Mouse (Mus musculus) megakaryocyte, embryonic 14.5 days (primary cell): Measurements from ENCODE around the gene Klhdc8a. TPM values are rescaled to one million over a fixed set of nuclear protein-coding genes. Genes with fewer than 3 reads are reported as not detected.
"Not testable (repeated sequence)": the region's sequence is repeated elsewhere in the genome, so short reads cannot be mapped to it uniquely, and the experiment has no call there.

ENCODE experiments used
- H3K27me3 ChIP-seq: replicated peaks from 2 replicates; pipeline ENCODE3; 2012; ENCODE audit warnings: inconsistent platforms
- H3K36me3 ChIP-seq: replicated peaks from 2 replicates; pipeline ENCODE3; 2012; ENCODE audit warnings: low read length, inconsistent platforms, mixed read lengths
- H3K4me1 ChIP-seq: 2 replicates; pipeline ENCODE4 v1.6.1; 2012; ENCODE audit warnings: inconsistent platforms
- H3K4me3 ChIP-seq: replicated peaks from 2 replicates; pipeline ENCODE3; 2012; ENCODE audit warnings: moderate library complexity, mild to moderate bottlenecking, inconsistent platforms
- H3K9me3 ChIP-seq: 2 replicates; pipeline ENCODE4 v1.6.1; 2012; ENCODE audit warnings: inconsistent platforms
- FLI1 ChIP-seq: IDR thresholded peaks from 2 replicates; pipeline ENCODE4 v1.6.1; 2012; ENCODE audit warnings: low read length, inconsistent platforms, mixed read lengths
- GATA1 ChIP-seq: IDR thresholded peaks from 3 replicates; pipeline ENCODE4 v1.6.1; 2012; ENCODE audit warnings: mixed read lengths, low read length, inconsistent platforms, borderline replicate concordance
- polyA plus RNA-seq: library from polyadenylated mRNA; stranded (reverse); fragments of >175 nt; gene quantifications from 2 replicates; pipeline ENCODE4 v1.2.3, GENCODE M21; 2012; ENCODE audit warnings: low replicate concordance; ENCODE audit not compliant: insufficient read depth

Klhdc8a gene
- polyA plus RNA-seq, 1 experiment, result not detected

- peaks cover 74% of the 10 kb centered on the region for H3K4me1 ChIP-seq
- TF ChIP-seq GATA1 (no peak), FLI1 (no peak)
- H3K36me3 ChIP-seq, result no peaks in the 10 kb centered on the region
- no peaks in the 10 kb centered on the region for H3K9me3 ChIP-seq
- no peak overlapping the region for H3K4me3 ChIP-seq
- peaks cover 46% of the 10 kb centered on the region for H3K27me3 ChIP-seq
These were observed 39.7 kb downstream of the Klhdc8a start for GRCm38 (mm10) chr1:132338027-132338660.

GRCm38 (mm10) chr1:132341731-132342501, 43.5 kb downstream of the Klhdc8a start:
- H3K4me3 ChIP-seq, result peak overlapping the region; percentile 76
- peaks cover 65% of the 10 kb centered on the region for H3K4me1 ChIP-seq
- no peaks in the 10 kb centered on the region for H3K9me3 ChIP-seq
- peaks cover 37% of the 10 kb centered on the region for H3K27me3 ChIP-seq
- no peak for TF ChIP-seq GATA1
- 0 out of 2 replicates have a peak, but pooled peaks have one; percentile 25 for TF ChIP-seq FLI1
- no peaks in the 10 kb centered on the region for H3K36me3 ChIP-seq

DNA sequence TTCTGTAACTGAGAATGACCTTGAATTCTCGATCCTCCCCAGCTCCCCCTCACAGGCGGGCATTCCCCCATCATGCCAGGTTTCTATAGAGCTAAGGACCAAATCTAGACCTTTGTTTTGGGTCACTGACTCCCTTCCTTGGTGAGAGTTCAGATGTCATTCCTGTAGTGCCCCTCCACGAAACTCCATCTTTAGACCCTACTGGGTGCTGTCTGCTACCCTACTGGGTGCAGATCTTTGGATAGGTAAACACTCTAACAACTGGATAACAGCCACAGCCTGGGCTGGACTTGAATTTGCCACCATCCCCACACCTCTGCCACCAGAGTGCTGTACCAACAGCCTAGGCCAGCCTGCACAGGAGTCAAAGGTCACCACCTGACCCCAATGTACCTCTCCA, 44.1 kb downstream of the Klhdc8a start:
- Histone ChIP-seq H3K4me1 (peaks cover 60% of the 10 kb centered on the region), H3K27me3 (peaks cover 35% of the 10 kb centered on the region), H3K36me3 (no peaks in the 10 kb centered on the region), H3K9me3 (no peaks in the 10 kb centered on the region), H3K4me3 (peak overlapping the region; percentile 57)
- TF ChIP-seq GATA1 (no peak), FLI1 (no peak)

DNA sequence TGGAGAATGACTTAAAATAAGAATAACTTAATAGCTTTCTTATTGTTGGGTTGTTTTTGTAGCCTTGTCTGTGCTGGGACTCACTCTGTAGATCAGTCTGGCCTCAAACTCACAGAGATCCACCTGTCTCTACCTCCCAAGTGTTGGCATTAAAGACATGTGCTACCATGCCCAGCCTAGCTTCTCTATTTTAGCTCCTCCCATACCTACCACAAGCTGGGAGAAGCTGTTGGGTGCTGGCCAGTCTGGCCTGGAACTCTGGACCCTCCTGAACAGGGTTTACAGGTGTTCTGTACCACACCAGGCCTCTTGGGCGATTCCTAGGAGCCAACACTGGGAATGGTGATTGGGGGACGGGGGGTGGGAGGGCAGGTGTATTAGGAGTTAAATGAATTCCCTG, 44.8 kb downstream of the Klhdc8a start:
- no peak for TF ChIP-seq FLI1
- TF ChIP-seq GATA1, result no peak
- no peaks in the 10 kb centered on the region for H3K9me3 ChIP-seq
- H3K4me1 ChIP-seq, result peaks cover 57% of the 10 kb centered on the region
- H3K27me3 ChIP-seq, result peaks cover 39% of the 10 kb centered on the region
- no peak overlapping the region for H3K4me3 ChIP-seq
- no peaks in the 10 kb centered on the region for H3K36me3 ChIP-seq

DNA sequence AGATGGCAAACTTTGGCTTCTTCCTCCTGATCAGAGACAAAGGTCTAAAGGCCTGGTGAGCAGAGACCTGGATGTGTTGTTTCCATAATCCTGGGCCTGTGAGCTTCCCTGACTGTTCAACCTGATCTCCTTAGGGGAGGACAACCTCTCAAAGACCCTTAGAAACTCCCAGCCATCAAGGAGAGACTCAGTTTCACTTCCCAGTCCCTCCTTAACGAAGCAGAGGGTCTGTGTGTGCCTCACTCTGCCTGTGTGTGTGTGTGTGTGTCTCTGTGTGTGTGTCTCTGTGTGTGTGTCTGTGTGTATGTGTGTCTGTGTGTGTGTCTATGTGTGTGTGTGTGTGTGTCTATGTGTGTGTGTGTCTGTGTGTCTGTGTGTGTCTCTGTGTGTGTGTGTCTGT, 45.2 kb downstream of the Klhdc8a start:
- TF ChIP-seq FLI1, result no peak
- TF ChIP-seq GATA1, result no peak
- Histone ChIP-seq H3K4me1 (peaks cover 57% of the 10 kb centered on the region), H3K27me3 (peaks cover 39% of the 10 kb centered on the region), H3K9me3 (no peaks in the 10 kb centered on the region), H3K4me3 (no peak overlapping the region), H3K36me3 (no peaks in the 10 kb centered on the region)

DNA sequence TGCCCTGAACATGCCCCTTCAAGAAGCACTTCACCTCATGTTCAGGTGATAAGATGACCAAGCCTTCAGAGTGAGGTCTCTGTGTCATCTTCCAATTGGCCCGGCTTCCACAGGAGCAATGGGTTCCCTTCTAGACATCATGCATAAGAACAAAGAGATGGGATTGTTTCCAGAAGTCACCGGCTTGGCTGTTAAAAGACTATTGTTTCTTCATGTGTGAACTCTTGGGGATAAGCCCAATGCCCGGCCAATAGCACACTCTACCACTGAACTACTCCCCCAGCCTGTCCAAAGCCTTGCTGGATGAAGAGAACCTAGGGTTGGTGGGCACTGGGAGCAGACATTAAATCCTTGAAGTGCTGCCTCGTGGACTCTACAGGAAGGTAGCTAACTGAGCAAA, 47.1 kb downstream of the Klhdc8a start:
- no peaks in the 10 kb centered on the region for H3K36me3 ChIP-seq
- H3K9me3 ChIP-seq, result peaks cover 6% of the 10 kb centered on the region
- H3K4me3 ChIP-seq, result no peak overlapping the region
- H3K4me1 ChIP-seq, result peaks cover 53% of the 10 kb centered on the region
- H3K27me3 ChIP-seq, result peaks cover 39% of the 10 kb centered on the region
- TF ChIP-seq FLI1 (no peak), GATA1 (no peak)

DNA sequence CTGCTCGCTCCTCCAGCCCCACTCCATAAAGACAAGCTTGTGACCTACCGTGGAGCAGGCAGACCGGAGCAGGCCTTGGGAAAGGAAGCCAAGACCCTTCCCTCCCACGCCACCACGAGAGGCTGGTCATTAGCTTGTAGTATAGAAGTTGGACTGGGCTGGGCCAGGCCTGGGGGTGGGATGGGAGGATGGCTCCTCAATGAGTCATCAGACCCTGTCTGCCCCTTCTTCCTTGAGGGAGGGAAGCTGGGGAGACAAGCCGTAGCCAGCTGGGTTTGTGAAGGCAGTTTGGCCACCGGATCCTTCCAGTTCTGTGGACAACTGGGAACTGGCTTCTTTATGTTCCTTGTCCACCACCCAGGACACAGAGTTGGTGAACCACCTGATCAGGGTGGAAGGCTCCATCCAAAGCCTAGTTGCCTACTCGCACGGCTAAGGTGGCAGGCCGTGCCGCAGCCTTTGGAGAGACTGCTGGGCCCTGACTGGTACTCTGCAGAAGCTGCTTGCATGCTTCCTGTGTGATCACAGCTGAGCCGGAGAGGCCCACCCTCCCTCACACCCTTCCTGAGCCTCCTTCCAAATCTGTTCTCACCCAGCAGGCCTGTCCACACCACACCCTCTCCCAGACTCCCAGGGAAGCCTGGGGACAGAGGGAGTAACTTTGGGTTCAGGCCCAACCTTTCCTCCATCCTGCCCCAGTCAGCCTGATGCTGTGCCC, 47.9 kb downstream of the Klhdc8a start:
- peaks cover 45% of the 10 kb centered on the region for H3K4me1 ChIP-seq
- no peak for TF ChIP-seq GATA1
- no peak for TF ChIP-seq FLI1
- H3K4me3 ChIP-seq, result no peak overlapping the region
- H3K36me3 ChIP-seq, result no peaks in the 10 kb centered on the region
- H3K9me3 ChIP-seq, result peaks cover 13% of the 10 kb centered on the region
- peaks cover 45% of the 10 kb centered on the region for H3K27me3 ChIP-seq

GRCm38 (mm10) chr1:132346951-132347350, 48.5 kb downstream of the Klhdc8a start:
- peaks cover 49% of the 10 kb centered on the region for H3K27me3 ChIP-seq
- no peak overlapping the region for H3K4me3 ChIP-seq
- no peaks in the 10 kb centered on the region for H3K36me3 ChIP-seq
- peaks cover 38% of the 10 kb centered on the region for H3K4me1 ChIP-seq
- peaks cover 13% of the 10 kb centered on the region for H3K9me3 ChIP-seq
- TF ChIP-seq GATA1 (no peak), FLI1 (no peak)

GRCm38 (mm10) chr1:132348401-132348800, 50.0 kb downstream of the Klhdc8a start:
- H3K4me3 ChIP-seq, result no peak overlapping the region
- H3K4me1 ChIP-seq, result peaks cover 31% of the 10 kb centered on the region
- H3K27me3 ChIP-seq, result peaks cover 60% of the 10 kb centered on the region
- peaks cover 13% of the 10 kb centered on the region for H3K9me3 ChIP-seq
- no peak for TF ChIP-seq GATA1
- TF ChIP-seq FLI1, result no peak
- H3K36me3 ChIP-seq, result no peaks in the 10 kb centered on the region

GRCm38 (mm10) chr1:132349049-132349448, 50.6 kb downstream of the Klhdc8a start:
- H3K36me3 ChIP-seq, H3K4me3 ChIP-seq: not testable (repeated sequence)
- Histone ChIP-seq H3K4me1 (peaks cover 36% of the 10 kb centered on the region), H3K27me3 (peaks cover 67% of the 10 kb centered on the region), H3K9me3 (peaks cover 13% of the 10 kb centered on the region)

DNA sequence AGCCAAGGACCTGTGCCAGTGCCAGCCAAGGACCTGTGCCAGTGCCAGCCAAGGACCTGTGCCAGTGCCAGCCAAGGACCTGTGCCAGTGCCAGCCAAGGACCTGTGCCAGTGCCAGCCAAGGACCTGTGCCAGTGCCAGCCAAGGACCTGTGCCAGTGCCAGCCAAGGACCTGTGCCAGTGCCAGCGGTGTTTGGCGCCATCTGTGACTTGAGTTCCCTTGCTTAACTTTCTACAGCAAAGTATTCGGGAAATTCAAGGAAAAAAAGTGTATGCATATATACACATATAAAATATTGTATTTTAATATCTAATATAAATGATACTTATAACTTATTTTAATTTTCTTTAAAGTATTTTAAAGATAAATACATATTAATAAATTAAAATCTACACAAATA, 51.2 kb downstream of the Klhdc8a start:
- Histone ChIP-seq H3K4me1 (peaks cover 41% of the 10 kb centered on the region), H3K9me3 (peaks cover 13% of the 10 kb centered on the region), H3K27me3 (peaks cover 72% of the 10 kb centered on the region)
- H3K4me3 ChIP-seq, H3K36me3 ChIP-seq: not testable (repeated sequence)
